Mouse (Mus musculus): ENCODE data around the gene Cpd. TPM values are rescaled to one million over a fixed set of nuclear protein-coding genes. Genes with fewer than 3 reads are reported as not detected.

Gene Cpd
- polyA plus RNA-seq, 1 experiment, result 51.9 TPM

GRCm38 (mm10) chr11:76803266-76803665, 43.6 kb downstream of the Cpd start:
- no peak for TF ChIP-seq POLR2A (IDR thresholded peaks at IDR 0.05; ENCODE audit: borderline replicate concordance, low read depth, low read length)
- no peak for TF ChIP-seq CTCF (IDR thresholded peaks at IDR 0.05; ENCODE audit: low read depth, low read length)
- Histone ChIP-seq H3K4me1 (ENCODE audit: control insufficient read depth, insufficient read depth, low read length) (no peaks in the 10 kb centered on the region), H3K4me3 (ENCODE audit: insufficient read depth, low read length) (no peak overlapping the region), H3K27ac (ENCODE audit: insufficient read depth, low read depth, low read length) (no peak overlapping the region)

GRCm38 (mm10) chr11:76797236-76797635, 49.6 kb downstream of the Cpd start:
- Histone ChIP-seq H3K27ac (ENCODE audit: insufficient read depth, low read depth, low read length) (no peak overlapping the region), H3K4me3 (ENCODE audit: insufficient read depth, low read length) (no peak overlapping the region), H3K4me1 (ENCODE audit: control insufficient read depth, insufficient read depth, low read length) (no peaks in the 10 kb centered on the region)
- TF ChIP-seq CTCF (IDR thresholded peaks at IDR 0.05; ENCODE audit: low read depth, low read length), result no peak
- no peak for TF ChIP-seq POLR2A (IDR thresholded peaks at IDR 0.05; ENCODE audit: borderline replicate concordance, low read depth, low read length)

GRCm38 (mm10) chr11:76795326-76795725, 51.5 kb downstream of the Cpd start:
- H3K4me3 ChIP-seq (ENCODE audit: insufficient read depth, low read length), result no peak overlapping the region
- H3K4me1 ChIP-seq (ENCODE audit: control insufficient read depth, insufficient read depth, low read length), result no peaks in the 10 kb centered on the region
- TF ChIP-seq CTCF (IDR thresholded peaks at IDR 0.05; ENCODE audit: low read depth, low read length) (no peak), POLR2A (IDR thresholded peaks at IDR 0.05; ENCODE audit: borderline replicate concordance, low read depth, low read length) (no peak)
- H3K27ac ChIP-seq (ENCODE audit: insufficient read depth, low read depth, low read length), result no peak overlapping the region

- Histone ChIP-seq H3K4me3 (ENCODE audit: insufficient read depth, low read length) (no peak overlapping the region), H3K4me1 (ENCODE audit: control insufficient read depth, insufficient read depth, low read length) (no peaks in the 10 kb centered on the region), H3K27ac (ENCODE audit: insufficient read depth, low read depth, low read length) (no peak overlapping the region)
- TF ChIP-seq CTCF (IDR thresholded peaks at IDR 0.05; ENCODE audit: low read depth, low read length), result no peak
- no peak for TF ChIP-seq POLR2A (IDR thresholded peaks at IDR 0.05; ENCODE audit: borderline replicate concordance, low read depth, low read length)
Observed at GRCm38 (mm10) chr11:76791331-76791730, 55.5 kb downstream of the Cpd start.

GRCm38 (mm10) chr11:76789252-76789651, 57.6 kb downstream of the Cpd start:
- Histone ChIP-seq H3K4me1 (ENCODE audit: control insufficient read depth, insufficient read depth, low read length) (no peaks in the 10 kb centered on the region), H3K27ac (ENCODE audit: insufficient read depth, low read depth, low read length) (no peak overlapping the region), H3K4me3 (ENCODE audit: insufficient read depth, low read length) (no peak overlapping the region)
- TF ChIP-seq POLR2A (IDR thresholded peaks at IDR 0.05; ENCODE audit: borderline replicate concordance, low read depth, low read length) (no peak), CTCF (IDR thresholded peaks at IDR 0.05; ENCODE audit: low read depth, low read length) (no peak)

GRCm38 (mm10) chr11:76775533-76775932, 71.3 kb downstream of the Cpd start:
- Histone ChIP-seq H3K4me1 (ENCODE audit: control insufficient read depth, insufficient read depth, low read length) (peaks cover 6% of the 10 kb centered on the region), H3K27ac (ENCODE audit: insufficient read depth, low read depth, low read length) (no peak overlapping the region), H3K4me3 (ENCODE audit: insufficient read depth, low read length) (no peak overlapping the region)
- TF ChIP-seq POLR2A (IDR thresholded peaks at IDR 0.05; ENCODE audit: borderline replicate concordance, low read depth, low read length) (no peak), CTCF (IDR thresholded peaks at IDR 0.05; ENCODE audit: low read depth, low read length) (no peak)

GRCm38 (mm10) chr11:76773811-76774210, 73.0 kb downstream of the Cpd start:
- peaks cover 4% of the 10 kb centered on the region for H3K4me1 ChIP-seq (ENCODE audit: control insufficient read depth, insufficient read depth, low read length)
- no peak overlapping the region for H3K4me3 ChIP-seq (ENCODE audit: insufficient read depth, low read length)
- TF ChIP-seq POLR2A (IDR thresholded peaks at IDR 0.05; ENCODE audit: borderline replicate concordance, low read depth, low read length), result no peak
- TF ChIP-seq CTCF (IDR thresholded peaks at IDR 0.05; ENCODE audit: low read depth, low read length), result no peak
- no peak overlapping the region for H3K27ac ChIP-seq (ENCODE audit: insufficient read depth, low read depth, low read length)

GRCm38 (mm10) chr11:76770566-76770965, 76.3 kb downstream of the Cpd start:
- no peak overlapping the region for H3K27ac ChIP-seq (ENCODE audit: insufficient read depth, low read depth, low read length)
- peaks cover 4% of the 10 kb centered on the region for H3K4me1 ChIP-seq (ENCODE audit: control insufficient read depth, insufficient read depth, low read length)
- TF ChIP-seq POLR2A (IDR thresholded peaks at IDR 0.05; ENCODE audit: borderline replicate concordance, low read depth, low read length) (no peak), CTCF (IDR thresholded peaks at IDR 0.05; ENCODE audit: low read depth, low read length) (no peak)
- no peak overlapping the region for H3K4me3 ChIP-seq (ENCODE audit: insufficient read depth, low read length)

- Histone ChIP-seq H3K27ac (ENCODE audit: insufficient read depth, low read depth, low read length) (no peak overlapping the region), H3K4me3 (ENCODE audit: insufficient read depth, low read length) (0 out of 2 replicates have a peak overlapping the region, but pooled peaks have one; percentile 9), H3K4me1 (ENCODE audit: control insufficient read depth, insufficient read depth, low read length) (0 out of 2 replicates have a peak, but pooled peaks cover 2% of the 10 kb centered on the region)
- TF ChIP-seq CTCF (IDR thresholded peaks at IDR 0.05; ENCODE audit: low read depth, low read length) (peak; percentile 4; the same call in 1 of the 2 replicates), POLR2A (IDR thresholded peaks at IDR 0.05; ENCODE audit: borderline replicate concordance, low read depth, low read length) (no peak)
Observed at GRCm38 (mm10) chr11:76763741-76764122, 83.1 kb downstream of the Cpd start.

GRCm38 (mm10) chr11:76763053-76763740, 83.6 kb downstream of the Cpd start, which contains the start of gene Gosr1:
Gene Gosr1 (minus strand): TSS chr11:76763579.
- TF ChIP-seq CTCF (IDR thresholded peaks at IDR 0.05; ENCODE audit: low read depth, low read length) (peak; percentile 26; the same call in 1 of the 2 replicates), POLR2A (IDR thresholded peaks at IDR 0.05; ENCODE audit: borderline replicate concordance, low read depth, low read length) (peak; percentile 74; the same call in 1 of the 2 replicates)
- Histone ChIP-seq H3K4me3 (ENCODE audit: insufficient read depth, low read length) (peak within 1 kb of the TSS; percentile 90), H3K4me1 (ENCODE audit: control insufficient read depth, insufficient read depth, low read length) (0 out of 2 replicates have a peak, but pooled peaks cover 2% of the 10 kb centered on the region), H3K27ac (ENCODE audit: insufficient read depth, low read depth, low read length) (peak within 1 kb of the TSS; percentile 80)

Data from bone marrow macrophage, adult 2 months (primary cell).